Mouse (Mus musculus) kidney, embryonic 15.5 days (tissue): ENCODE data around the gene Ccdc88c. TPM values are rescaled to one million over a fixed set of nuclear protein-coding genes. Genes with fewer than 3 reads are reported as not detected.

Experiments used
- ATAC-seq: fragments of 200-750 bp; cut with Nextera tagmentation; replicated peaks from 2 replicates; pipeline ENCODE4 v1.8.0; 2017; ENCODE audit warnings: moderate TSS enrichment; ENCODE audit not compliant: low FRiP score
- H3K27ac ChIP-seq: fragments of 300-500 bp; sonication (generic); 2 replicates; pipeline ENCODE4 v1.5.1; 2015; ENCODE audit warnings: mild to moderate bottlenecking, inconsistent platforms
- H3K27me3 ChIP-seq: fragments of 300-500 bp; sonication (generic); 2 replicates; pipeline ENCODE4 v1.6.1; 2015; ENCODE audit warnings: inconsistent platforms
- H3K36me3 ChIP-seq: fragments of 300-500 bp; sonication (generic); 2 replicates; pipeline ENCODE4 v1.6.1; 2015; ENCODE audit warnings: inconsistent platforms
- H3K4me1 ChIP-seq: fragments of 300-500 bp; sonication (generic); 2 replicates; pipeline ENCODE4 v1.6.1; 2015; ENCODE audit warnings: inconsistent platforms
- H3K4me2 ChIP-seq: fragments of 300-500 bp; sonication (generic); 2 replicates; pipeline ENCODE4 v1.6.1; 2015; ENCODE audit warnings: moderate library complexity, mild to moderate bottlenecking, inconsistent platforms
- H3K4me3 ChIP-seq: fragments of 300-500 bp; sonication (generic); replicated peaks from 2 replicates; pipeline ENCODE4 v1.5.1; 2015; ENCODE audit warnings: mild to moderate bottlenecking, inconsistent platforms
- H3K9ac ChIP-seq: fragments of 300-500 bp; sonication (generic); 2 replicates; pipeline ENCODE4 v1.6.1; 2015; ENCODE audit warnings: mild to moderate bottlenecking, inconsistent platforms
- H3K9me3 ChIP-seq: fragments of 300-500 bp; sonication (generic); replicated peaks from 2 replicates; pipeline ENCODE4 v1.6.1; 2016; ENCODE audit warnings: inconsistent platforms
- WGBS: fragments of 180-500 bp; shearing (Covaris S2); methylation state at CpG from one replicate; pipeline ENCODE4 v1.1.7; 2015; ENCODE audit warnings: mixed read lengths; 5-methylcytosine and 5-hydroxymethylcytosine counted together
- polyA plus RNA-seq: library from polyadenylated mRNA; unstranded; fragments of >200 nt; fragmentation: Nextera tagmentation; extraction: Ambion mirVana; gene quantifications from 2 replicates; pipeline ENCODE4 v1.2.1, GENCODE M21; 2015

The Ccdc88c gene
- polyA plus RNA-seq, 1 experiment from 2014 or later: 12.7 TPM

- peaks cover 63% of the 10 kb centered on the region for H3K27me3 ChIP-seq
- H3K27ac ChIP-seq: no peak overlapping the region
- no peaks in the 10 kb centered on the region for H3K9me3 ChIP-seq
- no peak overlapping the region for H3K9ac ChIP-seq
- H3K4me2 ChIP-seq: no peak overlapping the region
- 78% methylated on average over 6 of the region's 6 CpGs for WGBS
- peaks cover 16% of the 10 kb centered on the region for H3K4me1 ChIP-seq
- no peaks in the 10 kb centered on the region for H3K36me3 ChIP-seq
- no peak overlapping the region for H3K4me3 ChIP-seq
- ATAC-seq: no peak
Observed at GRCm38 (mm10) chr12:100900901-100901300, 128.0 kb downstream of the Ccdc88c start.

- H3K27ac ChIP-seq: no peak overlapping the region
- H3K4me1 ChIP-seq: peaks cover 16% of the 10 kb centered on the region
- H3K36me3 ChIP-seq: no peaks in the 10 kb centered on the region
- ATAC-seq: peak; percentile 57
- no peaks in the 10 kb centered on the region for H3K9me3 ChIP-seq
- no peak overlapping the region for H3K9ac ChIP-seq
- WGBS: under 1% methylated on average over 30 of the region's 30 CpGs
- H3K27me3 ChIP-seq: peaks cover 68% of the 10 kb centered on the region
- H3K4me2 ChIP-seq: peak overlapping the region; percentile 64
- peak overlapping the region; percentile 38 for H3K4me3 ChIP-seq
Observed at GRCm38 (mm10) chr12:100899111-100899640, 129.7 kb downstream of the Ccdc88c start.

GRCm38 (mm10) chr12:100897736-100898650 is 130.9 kb downstream of the Ccdc88c start:
- Histone ChIP-seq H3K4me3 (no peak overlapping the region), H3K27me3 (peaks cover 67% of the 10 kb centered on the region), H3K9me3 (no peaks in the 10 kb centered on the region), H3K36me3 (no peaks in the 10 kb centered on the region), H3K4me2 (peak overlapping the region; percentile 64), H3K27ac (no peak overlapping the region), H3K9ac (no peak overlapping the region), H3K4me1 (peaks cover 16% of the 10 kb centered on the region)
- WGBS: 27% methylated on average over 12 of the region's 12 CpGs
- no peak for ATAC-seq

- Histone ChIP-seq H3K27me3 (peaks cover 62% of the 10 kb centered on the region), H3K36me3 (no peaks in the 10 kb centered on the region), H3K9me3 (no peaks in the 10 kb centered on the region), H3K27ac (no peak overlapping the region), H3K4me2 (no peak overlapping the region), H3K9ac (no peak overlapping the region), H3K4me1 (peaks cover 16% of the 10 kb centered on the region), H3K4me3 (no peak overlapping the region)
- WGBS: 14% methylated on average over 3 of the region's 3 CpGs
- no peak for ATAC-seq
Observed at GRCm38 (mm10) chr12:100896661-100897060, 132.2 kb downstream of the Ccdc88c start.

- Histone ChIP-seq H3K4me3 (no peak overlapping the region), H3K4me1 (peaks cover 16% of the 10 kb centered on the region), H3K27ac (no peak overlapping the region), H3K9me3 (no peaks in the 10 kb centered on the region), H3K27me3 (peaks cover 50% of the 10 kb centered on the region), H3K36me3 (no peaks in the 10 kb centered on the region), H3K4me2 (no peak overlapping the region), H3K9ac (no peak overlapping the region)
- 0 out of 2 replicates have a peak, but pooled peaks have one; percentile 28 for ATAC-seq
- WGBS: 9% methylated on average over 2 of the region's 2 CpGs
Observed at GRCm38 (mm10) chr12:100895504-100895903, 133.4 kb downstream of the Ccdc88c start.

GRCm38 (mm10) chr12:100890548-100890947 is 138.3 kb downstream of the Ccdc88c start:
- no peak overlapping the region for H3K4me2 ChIP-seq
- no peaks in the 10 kb centered on the region for H3K36me3 ChIP-seq
- H3K27ac ChIP-seq: no peak overlapping the region
- no peak overlapping the region for H3K4me3 ChIP-seq
- H3K27me3 ChIP-seq: peaks cover 4% of the 10 kb centered on the region; the same call in 1 of the 2 replicates
- 73% methylated on average over 3 of the region's 3 CpGs for WGBS
- ATAC-seq: no peak
- H3K9me3 ChIP-seq: no peaks in the 10 kb centered on the region
- H3K9ac ChIP-seq: no peak overlapping the region
- peaks cover 8% of the 10 kb centered on the region; the same call in 1 of the 2 replicates for H3K4me1 ChIP-seq

GRCm38 (mm10) chr12:100887801-100888258 is 141.0 kb downstream of the Ccdc88c start:
- peaks cover 8% of the 10 kb centered on the region; the same call in 1 of the 2 replicates for H3K4me1 ChIP-seq
- 0 out of 2 replicates have a peak, but pooled peaks cover 3% of the 10 kb centered on the region for H3K27me3 ChIP-seq
- H3K4me2 ChIP-seq: peak overlapping the region; percentile 44
- peak; percentile 80 for ATAC-seq
- H3K27ac ChIP-seq: peak overlapping the region; percentile 70
- no peaks in the 10 kb centered on the region for H3K9me3 ChIP-seq
- 0 out of 2 replicates have a peak overlapping the region, but pooled peaks have one; percentile 7 for H3K9ac ChIP-seq
- 14% methylated on average over 12 of the region's 12 CpGs for WGBS
- H3K4me3 ChIP-seq: no peak overlapping the region
- H3K36me3 ChIP-seq: no peaks in the 10 kb centered on the region

- no peak overlapping the region for H3K4me2 ChIP-seq
- peaks cover 8% of the 10 kb centered on the region; the same call in 1 of the 2 replicates for H3K4me1 ChIP-seq
- no peaks in the 10 kb centered on the region for H3K9me3 ChIP-seq
- H3K27me3 ChIP-seq: 0 out of 2 replicates have a peak, but pooled peaks cover 3% of the 10 kb centered on the region
- H3K4me3 ChIP-seq: no peak overlapping the region
- no peak overlapping the region for H3K9ac ChIP-seq
- no peak for ATAC-seq
- H3K36me3 ChIP-seq: no peaks in the 10 kb centered on the region
- 86% methylated on average over 4 of the region's 4 CpGs for WGBS
- H3K27ac ChIP-seq: no peak overlapping the region
Observed at GRCm38 (mm10) chr12:100886877-100887276, 142.0 kb downstream of the Ccdc88c start.

GRCm38 (mm10) chr12:100885585-100885984 is 143.3 kb downstream of the Ccdc88c start:
- Histone ChIP-seq H3K27ac (no peak overlapping the region), H3K4me2 (no peak overlapping the region), H3K9me3 (no peaks in the 10 kb centered on the region), H3K36me3 (no peaks in the 10 kb centered on the region), H3K4me3 (no peak overlapping the region), H3K4me1 (peaks cover 8% of the 10 kb centered on the region; the same call in 1 of the 2 replicates), H3K27me3 (0 out of 2 replicates have a peak, but pooled peaks cover 3% of the 10 kb centered on the region), H3K9ac (no peak overlapping the region)
- WGBS: 91% methylated on average over 3 of the region's 3 CpGs
- no peak for ATAC-seq

- Histone ChIP-seq H3K27ac (no peak overlapping the region), H3K9ac (no peak overlapping the region), H3K27me3 (0 out of 2 replicates have a peak, but pooled peaks cover 3% of the 10 kb centered on the region), H3K9me3 (no peaks in the 10 kb centered on the region), H3K4me1 (peaks cover 7% of the 10 kb centered on the region; the same call in 1 of the 2 replicates), H3K4me3 (no peak overlapping the region), H3K36me3 (no peaks in the 10 kb centered on the region), H3K4me2 (no peak overlapping the region)
- 63% methylated on average over 7 of the region's 7 CpGs for WGBS
- ATAC-seq: no peak
Observed at GRCm38 (mm10) chr12:100883168-100883567, 145.7 kb downstream of the Ccdc88c start.

GRCm38 (mm10) chr12:100878556-100878955 is 150.3 kb downstream of the Ccdc88c start:
- H3K27me3 ChIP-seq: no peaks in the 10 kb centered on the region
- H3K4me2 ChIP-seq: no peak overlapping the region
- H3K4me3 ChIP-seq: no peak overlapping the region
- no peak overlapping the region for H3K9ac ChIP-seq
- H3K27ac ChIP-seq: no peak overlapping the region
- no peak for ATAC-seq
- 89% methylated on average over 16 of the region's 16 CpGs for WGBS
- no peaks in the 10 kb centered on the region for H3K9me3 ChIP-seq
- H3K4me1 ChIP-seq: no peaks in the 10 kb centered on the region
- no peaks in the 10 kb centered on the region for H3K36me3 ChIP-seq

GRCm38 (mm10) chr12:100877936-100878335 is 150.9 kb downstream of the Ccdc88c start:
- Histone ChIP-seq H3K4me2 (no peak overlapping the region), H3K4me3 (no peak overlapping the region), H3K27ac (no peak overlapping the region), H3K36me3 (no peaks in the 10 kb centered on the region), H3K9me3 (no peaks in the 10 kb centered on the region), H3K4me1 (no peaks in the 10 kb centered on the region), H3K9ac (no peak overlapping the region), H3K27me3 (no peaks in the 10 kb centered on the region)
- no peak for ATAC-seq
- WGBS: 73% methylated on average over 6 of the region's 6 CpGs
